In genomic region chr5:147204905-147205304, GRCm38 (mm10) we compare ENCODE assay signal across 25 mouse cellular contexts. TPM values are rescaled to one million over a fixed set of nuclear protein-coding genes. Genes with fewer than 3 reads are reported as not detected.
A peak's percentile ranks its signal among the peaks of the same experiment; 100 is the strongest.
DNase-seq lines count a peak whose midpoint lies in the region; ATAC-seq and TF ChIP-seq lines count a peak whose summit lies in the region.
"Had no signal": no experiment of that assay in that cellular context is flagged by ENCODE, and none has a peak within 500 bp of the region (broad histone marks: within the 10 kb centered on the region; RNA-seq: fewer than 3 reads in every experiment).

No protein-coding gene starts in this region.

- TF ChIP-seq CTCF in midbrain, postnatal 0 days (IDR thresholded peaks at IDR 0.05): no peak

- DNase-seq in embryonic facial prominence, embryonic 14.5 days (ENCODE audit: low spot score): no peak
- DNase-seq in embryonic facial prominence, embryonic 10.5 days (ENCODE audit: low spot score): no peak
- DNase-seq in midbrain, postnatal 0 days (ENCODE audit: low spot score): no peak
- peak; percentile 7 for DNase-seq in embryo, embryonic 9.5 days (ENCODE audit: extremely low spot score)
- peak; percentile 53 for DNase-seq in retina, embryonic 14.5 days (ENCODE audit: low spot score)
- DNase-seq in heart, postnatal 10 days: no peak
- no peak for DNase-seq in heart, embryonic 10.5 days (ENCODE audit: low spot score)
- DNase-seq: adrenal gland, adult 2 months; cerebellum, adult 9-11 months; gastrocnemius, postnatal 25 days; heart, adult 2 months; kidney, adult 11 months; right cerebral cortex, postnatal 25 days; thymus, adult 2 months had no signal

- H3K27me3 ChIP-seq in embryonic facial prominence, embryonic 14.5 days (replicated peaks; ENCODE audit: control insufficient read depth, insufficient read depth, low read length): no peaks in the 10 kb centered on the region
- H3K27me3 ChIP-seq in embryonic facial prominence, embryonic 10.5 days (replicated peaks; ENCODE audit: low read depth, poor library complexity, severe bottlenecking): peaks cover 24% of the 10 kb centered on the region
- H3K27me3 ChIP-seq in midbrain, embryonic 13.5 days: peaks cover 26% of the 10 kb centered on the region
- no peaks in the 10 kb centered on the region for H3K27me3 ChIP-seq in midbrain, postnatal 0 days (ENCODE audit: insufficient read depth, low read length)
- H3K27me3 ChIP-seq in heart, embryonic 10.5 days (ENCODE audit: insufficient read depth, poor library complexity, severe bottlenecking): peaks cover 5% of the 10 kb centered on the region; the same call in 1 of the 2 replicates
- H3K27me3 ChIP-seq: liver, embryonic 15.5 days had no signal

- no peak overlapping the region for H3K4me2 ChIP-seq in embryonic facial prominence, embryonic 14.5 days (ENCODE audit: low read depth, low read length)
- H3K4me2 ChIP-seq in midbrain, embryonic 13.5 days (replicated peaks): no peak overlapping the region
- H3K4me2 ChIP-seq in midbrain, postnatal 0 days (ENCODE audit: low read depth, low read length, poor library complexity, severe bottlenecking): no peak overlapping the region
- H3K4me2 ChIP-seq: heart, embryonic 15.5 days; limb, embryonic 13.5 days; liver, embryonic 15.5 days; neural tube, embryonic 12.5 days had no signal

- H3K9ac ChIP-seq in embryonic facial prominence, embryonic 14.5 days (ENCODE audit: low read depth, low read length): 0 out of 2 replicates have a peak overlapping the region, but pooled peaks have one; percentile 19
- no peak overlapping the region for H3K9ac ChIP-seq in midbrain, embryonic 13.5 days (replicated peaks)
- no peak overlapping the region for H3K9ac ChIP-seq in midbrain, postnatal 0 days (replicated peaks; ENCODE audit: low read length, poor library complexity, severe bottlenecking)
- H3K9ac ChIP-seq: heart, embryonic 15.5 days; limb, embryonic 13.5 days; liver, embryonic 15.5 days; neural tube, embryonic 12.5 days had no signal

- H3K9me3 ChIP-seq in embryonic facial prominence, embryonic 14.5 days (ENCODE audit: control insufficient read depth, low read length): no peaks in the 10 kb centered on the region
- 0 out of 2 replicates have a peak, but pooled peaks cover 4% of the 10 kb centered on the region for H3K9me3 ChIP-seq in embryonic facial prominence, embryonic 10.5 days
- no peaks in the 10 kb centered on the region for H3K9me3 ChIP-seq in midbrain, embryonic 13.5 days
- no peaks in the 10 kb centered on the region for H3K9me3 ChIP-seq in midbrain, postnatal 0 days (ENCODE audit: low read length)
- no peaks in the 10 kb centered on the region for H3K9me3 ChIP-seq in heart, embryonic 10.5 days
- H3K9me3 ChIP-seq: heart, embryonic 15.5 days; limb, embryonic 13.5 days; liver, embryonic 15.5 days; neural tube, embryonic 12.5 days had no signal

- H3K4me3 ChIP-seq in embryonic facial prominence, embryonic 14.5 days (ENCODE audit: low read depth, low read length): no peak overlapping the region
- no peak overlapping the region for H3K4me3 ChIP-seq in embryonic facial prominence, embryonic 10.5 days
- H3K4me3 ChIP-seq in midbrain, embryonic 13.5 days (replicated peaks): no peak overlapping the region
- no peak overlapping the region for H3K4me3 ChIP-seq in midbrain, postnatal 0 days (ENCODE audit: low read depth, low read length)
- H3K4me3 ChIP-seq in heart, embryonic 10.5 days: no peak overlapping the region
- H3K4me3 ChIP-seq: erythroblast, embryonic 14.5 days; heart, adult 2 months; heart, embryonic 15.5 days; limb, embryonic 13.5 days; liver, embryonic 15.5 days; neural tube, embryonic 12.5 days had no signal

- intact Hi-C loops in heart, postnatal 10 days (cut with DNase I): no loop called here

- WGBS in embryonic facial prominence, embryonic 14.5 days: 10% methylated on average over 6 of the region's 6 CpGs
- 9% methylated on average over 6 of the region's 6 CpGs for WGBS in embryonic facial prominence, embryonic 10.5 days
- WGBS in midbrain, embryonic 13.5 days: 5% methylated on average over 6 of the region's 6 CpGs
- WGBS in midbrain, postnatal 0 days: 7% methylated on average over 6 of the region's 6 CpGs
- 17% methylated on average over 6 of the region's 6 CpGs for WGBS in heart, embryonic 10.5 days

- 0 out of 2 replicates have a peak, but pooled peaks cover 4% of the 10 kb centered on the region for H3K4me1 ChIP-seq in embryonic facial prominence, embryonic 14.5 days (ENCODE audit: control insufficient read depth, insufficient read depth, low read length)
- H3K4me1 ChIP-seq in embryonic facial prominence, embryonic 10.5 days: peaks cover 10% of the 10 kb centered on the region
- H3K4me1 ChIP-seq in midbrain, embryonic 13.5 days (replicated peaks): peaks cover 12% of the 10 kb centered on the region
- H3K4me1 ChIP-seq in midbrain, postnatal 0 days (ENCODE audit: insufficient read depth, low read length): no peaks in the 10 kb centered on the region
- no peaks in the 10 kb centered on the region for H3K4me1 ChIP-seq in heart, embryonic 10.5 days
- H3K4me1 ChIP-seq: heart, embryonic 15.5 days; limb, embryonic 13.5 days; liver, embryonic 15.5 days; neural tube, embryonic 12.5 days had no signal

- H3K36me3 ChIP-seq in embryonic facial prominence, embryonic 14.5 days (ENCODE audit: control insufficient read depth, insufficient read depth, low read length): no peaks in the 10 kb centered on the region
- H3K36me3 ChIP-seq in embryonic facial prominence, embryonic 10.5 days (replicated peaks): no peaks in the 10 kb centered on the region
- no peaks in the 10 kb centered on the region for H3K36me3 ChIP-seq in midbrain, embryonic 13.5 days
- no peaks in the 10 kb centered on the region for H3K36me3 ChIP-seq in midbrain, postnatal 0 days (ENCODE audit: insufficient read depth, low read length)
- no peaks in the 10 kb centered on the region for H3K36me3 ChIP-seq in heart, embryonic 10.5 days
- H3K36me3 ChIP-seq: heart, embryonic 15.5 days; limb, embryonic 13.5 days; liver, embryonic 15.5 days; neural tube, embryonic 12.5 days had no signal

- H3K27ac ChIP-seq in embryonic facial prominence, embryonic 14.5 days (replicated peaks; ENCODE audit: low read depth, low read length): no peak overlapping the region
- H3K27ac ChIP-seq in embryonic facial prominence, embryonic 10.5 days (replicated peaks): no peak overlapping the region
- H3K27ac ChIP-seq in midbrain, embryonic 13.5 days: no peak overlapping the region
- H3K27ac ChIP-seq in midbrain, postnatal 0 days (ENCODE audit: low read depth, low read length): no peak overlapping the region
- no peak overlapping the region for H3K27ac ChIP-seq in heart, embryonic 10.5 days
- H3K27ac ChIP-seq: heart, adult 2 months; heart, embryonic 15.5 days; limb, embryonic 13.5 days; liver, embryonic 15.5 days; neural tube, embryonic 12.5 days had no signal

- no peak for ATAC-seq in embryonic facial prominence, embryonic 14.5 days (ENCODE audit: low read depth)
- ATAC-seq in midbrain, embryonic 13.5 days: peak; percentile 37; the same call in 1 of the 2 replicates
- no peak for ATAC-seq in midbrain, postnatal 0 days (ENCODE audit: low FRiP score)
- ATAC-seq: lung, postnatal 0 days had no signal

RNA-seq across cellular contexts. Expression of gene Gsx1, which starts 16.4 kb away (rescaled TPM):
- not detected in 2 replicates for polyA plus RNA-seq in embryonic facial prominence, embryonic 14.5 days (2014; fragmentation: Nextera tagmentation; extraction: Ambion mirVana)
- 0.80 and 2.0 TPM in 2 replicates for polyA plus RNA-seq in embryonic facial prominence, embryonic 10.5 days (2016; fragmentation: Nextera tagmentation; extraction: Ambion mirVana)
- polyA plus RNA-seq in midbrain, embryonic 13.5 days (2015; fragmentation: Nextera tagmentation; extraction: Ambion mirVana): 10.7 and 16.2 TPM in 2 replicates
- 1.7 and 3.0 TPM in 2 replicates for total RNA-seq in midbrain, postnatal 0 days (2014; rRNA removed)
- polyA plus RNA-seq in midbrain, postnatal 0 days (2015; fragmentation: Nextera tagmentation; extraction: Ambion mirVana): 1.4 and 2.3 TPM in 2 replicates
- total RNA-seq in heart, postnatal 10 days (2021): not detected
- polyA plus RNA-seq in heart, embryonic 10.5 days (2016; fragmentation: Nextera tagmentation; extraction: Ambion mirVana): not detected in 2 replicates
- total RNA-seq: adrenal gland, adult 2 months; gastrocnemius, postnatal 25 days; heart, adult 2 months; hematopoietic stem cell, adult 5-6 weeks; megakaryocyte progenitor cell, adult 5-6 weeks had no signal
- polyA plus RNA-seq: adrenal gland, adult 2 months; erythroblast, embryonic 14.5 days; heart, adult 2 months; heart, embryonic 15.5 days; kidney, embryonic 16.5 days; limb, embryonic 13.5 days; liver, embryonic 15.5 days; lung, postnatal 0 days; stomach, embryonic 16.5 days; thymus, adult 2 months had no signal

Comparison
In these comparisons a context has a peak if more than half of its experiments do, and no peak if none do; other contexts are left out.
1. DNase-seq: peak in embryo, embryonic 9.5 days (single experiment) and retina, embryonic 14.5 days (single experiment); none in embryonic facial prominence, embryonic 14.5 days (single experiment), embryonic facial prominence, embryonic 10.5 days (single experiment), midbrain, postnatal 0 days (single experiment), heart, postnatal 10 days (0 of 2) and heart, embryonic 10.5 days (single experiment).